Mouse (Mus musculus) left cerebral cortex, postnatal 4 days (tissue): Measurements from ENCODE around the gene Hsd11b1. TPM values are rescaled to one million over a fixed set of nuclear protein-coding genes. Genes with fewer than 3 reads are reported as not detected.

Source experiments
- DNase-seq: peaks from one replicate; pipeline ENCODE4 v3.0.0-alpha.2; 2022
- intact Hi-C: fragments of 180-260 bp; cut with DNase I; formaldehyde crosslinking; loops from one replicate; pipeline ENCODE4 v1.15.1; 2025
- total RNA-seq, 2 experiments: library from RNA; stranded (reverse); gene quantifications; 2 replicates each; pipeline ENCODE4 v1.2.3; 2021

Hsd11b1 gene
- total RNA-seq, 2 experiments from 2014 or later = 3.2 to 3.4 TPM

DNA sequence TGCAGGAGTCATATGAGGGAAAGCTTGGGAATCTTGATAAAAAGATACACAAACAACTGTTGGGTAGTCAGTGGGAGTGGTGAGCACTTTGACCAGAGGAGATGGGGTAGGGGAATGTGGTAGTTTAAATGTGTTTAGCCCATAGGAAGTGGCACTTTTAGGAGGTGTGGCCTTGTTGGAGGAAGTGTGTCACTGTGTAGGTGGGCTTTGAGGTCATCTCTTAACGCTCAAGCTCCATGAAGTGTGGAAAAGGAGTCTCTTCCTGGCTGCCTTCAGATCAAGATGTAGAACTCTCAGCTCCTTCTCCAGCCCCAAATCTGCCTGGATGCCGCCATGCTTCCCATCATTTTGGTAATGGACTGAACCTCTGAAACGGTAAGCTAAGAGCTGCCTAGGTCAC is 56.4 kb downstream of the Hsd11b1 start, which contains the start of gene Lamb3:
Lamb3 (plus strand) TSS at position 197 of the 400 bp plus-strand sequence.
- intact Hi-C loops = no loop called here
- DNase-seq = no peak

DNA sequence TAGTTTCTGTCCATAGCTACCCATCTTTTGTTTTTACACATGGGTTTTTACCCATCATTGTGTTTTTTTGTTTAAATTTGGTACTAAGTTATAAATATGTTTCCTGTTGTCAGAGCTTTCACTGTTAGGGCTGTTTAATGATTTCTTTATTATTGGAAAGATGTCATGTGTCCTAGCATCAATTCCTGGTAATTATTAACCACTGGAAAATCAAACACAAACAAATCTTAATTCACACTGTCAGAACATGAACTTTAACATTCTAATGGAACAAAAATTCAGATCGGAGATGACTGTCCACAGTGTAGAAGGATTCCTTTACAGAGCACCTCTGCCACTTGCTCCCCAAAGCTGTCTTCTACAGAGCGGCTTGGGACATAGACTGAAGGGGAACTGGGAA is 58.4 kb downstream of the Hsd11b1 start:
- intact Hi-C loops = no loop called here
- no peak for DNase-seq

DNA sequence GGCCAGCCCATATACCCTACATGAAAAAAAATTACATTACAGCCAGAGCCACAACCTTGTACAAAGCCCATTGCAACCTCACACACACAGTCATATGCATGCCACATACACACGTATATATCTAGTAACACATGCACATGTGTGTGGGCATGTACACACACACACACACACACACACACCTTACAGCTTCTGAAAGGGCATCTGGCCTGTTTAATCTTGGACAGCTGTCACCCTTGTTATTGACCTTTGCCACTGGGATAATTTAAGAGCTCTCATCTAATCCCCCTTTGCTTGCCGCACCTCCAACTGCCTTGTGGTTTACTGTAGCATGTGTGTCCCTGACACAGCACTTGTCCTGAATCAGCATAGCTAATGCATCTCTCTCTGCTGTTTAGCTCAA is 60.1 kb downstream of the Hsd11b1 start:
- intact Hi-C loops = no loop called here
- no peak for DNase-seq

DNA sequence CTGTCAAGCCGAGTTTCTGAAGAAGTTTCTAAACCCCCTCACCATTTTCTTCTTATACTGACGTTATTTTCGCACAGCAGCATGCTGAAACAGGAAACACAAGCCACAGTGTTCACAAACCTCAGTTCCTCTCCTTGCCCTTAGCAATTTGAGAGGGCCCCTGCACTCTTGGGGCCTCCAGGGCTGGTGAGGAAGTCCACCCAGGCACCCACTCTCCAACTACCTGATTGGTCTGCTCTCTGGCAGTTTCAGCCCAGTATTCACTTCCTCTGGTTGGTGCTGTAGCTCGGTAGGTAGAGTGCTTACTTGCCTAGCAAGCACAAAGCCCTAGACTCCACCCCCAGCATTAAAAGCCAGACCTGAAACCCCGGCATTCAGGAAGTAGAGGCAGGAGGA is 62.5 kb downstream of the Hsd11b1 start, which contains the start of gene Traf3ip3:
Traf3ip3 (minus strand) TSS at position 321 of the 396 bp plus-strand sequence.
- DNase-seq = no peak
- intact Hi-C loops = no loop called here

DNA sequence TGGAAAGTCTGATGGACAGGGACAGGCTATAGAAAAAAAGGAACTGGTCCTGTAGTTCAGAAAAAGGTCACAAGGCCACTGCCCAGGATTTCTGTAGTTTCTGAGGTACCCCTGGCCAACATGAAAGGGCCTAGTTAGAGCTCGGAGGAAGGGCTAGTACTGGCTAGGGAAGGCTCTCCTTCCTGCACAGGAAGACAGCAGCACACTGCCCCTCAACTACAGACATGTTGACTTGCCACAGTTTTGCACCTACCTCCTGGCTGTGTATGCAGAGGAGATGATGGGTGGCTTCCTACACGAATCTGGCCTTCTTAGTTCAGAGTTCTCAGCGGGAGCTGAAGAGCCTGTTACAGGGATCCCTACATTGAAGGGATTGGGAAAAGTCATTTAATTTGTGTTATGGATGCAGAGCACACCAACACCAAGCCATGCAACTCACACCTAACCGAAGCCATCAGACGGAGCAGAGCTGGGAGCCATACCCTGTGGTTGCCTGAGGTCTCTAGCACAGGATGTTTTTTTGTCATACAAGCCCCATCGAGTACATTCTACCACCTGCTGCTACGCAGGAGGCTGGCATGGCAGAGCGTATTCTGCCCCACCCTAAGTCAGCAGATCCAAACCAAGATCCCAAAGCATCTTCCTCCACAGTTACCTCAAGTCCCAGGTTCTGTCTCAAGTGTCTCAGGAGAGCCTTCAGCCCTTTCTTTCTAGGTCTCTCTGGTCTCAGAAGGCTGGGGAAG is 63.1 kb downstream of the Hsd11b1 start:
- no peak for DNase-seq
- intact Hi-C loops = no loop called here

DNA sequence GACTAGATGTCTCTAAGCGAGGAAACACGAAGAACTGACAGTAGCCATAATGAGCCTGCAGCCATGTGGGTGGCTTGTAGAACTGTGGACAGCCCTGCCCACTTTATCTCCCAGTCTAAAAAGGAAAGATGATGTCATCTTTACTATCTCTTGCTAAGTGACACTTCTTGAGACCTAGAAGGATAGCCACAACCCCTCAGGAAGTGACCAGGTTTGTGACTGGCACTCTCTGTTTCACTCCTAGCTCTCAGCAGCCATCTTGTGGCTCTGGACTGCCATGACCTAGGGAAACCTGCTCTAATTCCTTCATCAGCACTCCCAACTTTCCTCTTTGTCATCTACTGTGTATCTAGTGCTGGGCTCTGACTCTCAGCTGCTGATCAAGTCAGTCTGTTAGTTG is 65.6 kb downstream of the Hsd11b1 start:
- intact Hi-C loops = no loop called here
- DNase-seq = no peak

DNA sequence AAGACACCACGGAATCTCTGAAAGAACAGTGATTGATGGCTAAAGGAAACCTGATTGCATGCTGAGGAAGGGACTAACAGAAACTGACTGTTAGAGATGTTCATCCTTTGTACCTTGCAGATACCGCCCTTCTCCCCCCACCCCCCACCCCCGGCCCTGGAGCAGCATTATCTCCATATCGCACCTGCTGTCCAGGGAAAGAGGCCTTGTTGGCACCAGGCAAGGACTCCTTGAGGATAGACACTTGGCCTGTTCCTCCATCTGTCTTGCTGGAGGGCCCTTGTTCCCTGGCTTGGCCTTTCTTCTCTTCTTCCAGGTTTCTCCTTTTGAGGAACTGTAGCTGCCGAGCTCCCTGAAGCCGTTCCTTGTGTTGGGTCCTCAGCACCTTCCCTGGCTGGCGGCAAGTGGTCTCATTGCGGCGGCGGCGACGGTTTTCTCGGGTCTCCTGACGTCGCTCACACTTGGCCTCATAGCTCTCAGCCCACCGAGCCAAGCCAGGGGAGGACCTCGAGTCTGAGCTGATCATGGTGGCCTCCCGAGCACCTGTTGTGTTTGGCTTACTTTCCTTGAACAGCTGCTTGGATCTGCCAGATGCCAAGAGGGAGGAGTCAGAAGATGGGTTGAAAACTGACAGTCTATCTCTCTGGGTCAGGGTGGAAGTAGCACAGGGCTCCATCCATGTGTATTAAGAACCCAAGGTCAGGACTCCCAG is 66.2 kb downstream of the Hsd11b1 start:
- intact Hi-C loops = no loop called here
- peak; percentile 57 for DNase-seq

DNA sequence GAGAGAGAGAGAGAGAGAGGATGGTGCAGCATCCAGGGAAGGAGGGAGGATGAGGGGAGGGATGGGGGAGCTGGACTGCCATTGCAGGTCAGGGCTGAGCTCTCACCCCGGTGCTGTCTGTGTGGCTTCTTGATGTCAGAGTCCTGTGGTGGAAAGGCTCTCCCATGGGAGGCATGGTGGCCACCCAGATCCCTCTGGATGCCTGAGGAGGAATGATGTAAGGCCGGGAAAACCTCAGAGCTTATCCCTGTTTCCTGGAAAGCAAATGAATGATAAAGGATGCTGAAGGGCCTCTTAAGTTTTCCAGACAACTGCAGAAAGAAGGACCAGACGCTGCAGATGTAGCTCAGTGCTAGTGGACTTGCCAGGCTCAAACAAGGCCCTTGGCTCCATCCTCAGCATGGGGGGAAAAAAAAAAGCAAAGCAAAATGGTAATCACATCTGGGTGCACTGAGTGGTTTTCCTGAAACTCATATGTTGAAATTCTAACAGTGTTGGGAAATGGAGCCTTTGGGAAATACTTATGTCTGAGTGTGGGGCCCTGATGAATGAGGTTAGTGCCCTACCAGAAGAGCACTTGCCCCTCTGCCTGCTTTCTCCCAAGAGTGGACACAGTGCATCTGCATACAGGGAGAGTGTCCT is 68.6 kb downstream of the Hsd11b1 start:
- intact Hi-C loops = no loop called here
- DNase-seq = no peak

DNA sequence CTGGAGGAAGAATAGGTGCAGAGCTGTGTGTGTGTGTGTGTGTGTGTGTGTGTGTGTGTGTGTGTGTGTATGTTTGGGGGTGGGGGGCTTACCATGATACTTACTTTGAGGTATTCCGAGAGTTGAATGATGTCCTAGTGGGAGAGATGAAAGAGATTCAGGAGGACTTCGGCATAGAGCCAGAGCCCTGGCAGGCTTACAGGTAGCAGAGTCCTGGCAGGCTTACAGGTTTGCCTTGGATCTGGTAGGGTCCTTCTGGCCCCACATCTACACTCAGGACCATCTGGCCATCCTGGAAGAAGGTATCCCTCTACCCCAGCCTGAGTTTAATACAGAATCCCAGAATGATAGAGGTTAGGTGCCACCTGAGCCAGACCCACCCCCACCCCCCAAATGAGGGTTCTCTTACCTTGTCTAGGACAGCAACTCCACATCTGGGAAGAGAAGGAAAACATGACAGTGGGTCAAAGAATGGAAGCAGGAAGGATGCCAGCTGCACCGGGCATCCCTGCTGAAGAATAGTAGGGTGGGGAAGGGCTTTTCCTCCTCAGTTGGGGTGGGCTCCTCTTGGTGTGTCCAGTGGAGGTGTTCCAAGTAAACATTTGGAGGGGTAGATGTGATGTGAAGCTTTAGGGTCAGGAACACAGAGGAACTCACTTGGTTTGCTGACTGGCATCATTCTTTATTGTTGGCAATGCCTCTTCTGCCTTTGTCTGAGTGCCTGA is 69.3 kb downstream of the Hsd11b1 start:
- intact Hi-C loops = no loop called here
- peak; percentile 60 for DNase-seq

DNA sequence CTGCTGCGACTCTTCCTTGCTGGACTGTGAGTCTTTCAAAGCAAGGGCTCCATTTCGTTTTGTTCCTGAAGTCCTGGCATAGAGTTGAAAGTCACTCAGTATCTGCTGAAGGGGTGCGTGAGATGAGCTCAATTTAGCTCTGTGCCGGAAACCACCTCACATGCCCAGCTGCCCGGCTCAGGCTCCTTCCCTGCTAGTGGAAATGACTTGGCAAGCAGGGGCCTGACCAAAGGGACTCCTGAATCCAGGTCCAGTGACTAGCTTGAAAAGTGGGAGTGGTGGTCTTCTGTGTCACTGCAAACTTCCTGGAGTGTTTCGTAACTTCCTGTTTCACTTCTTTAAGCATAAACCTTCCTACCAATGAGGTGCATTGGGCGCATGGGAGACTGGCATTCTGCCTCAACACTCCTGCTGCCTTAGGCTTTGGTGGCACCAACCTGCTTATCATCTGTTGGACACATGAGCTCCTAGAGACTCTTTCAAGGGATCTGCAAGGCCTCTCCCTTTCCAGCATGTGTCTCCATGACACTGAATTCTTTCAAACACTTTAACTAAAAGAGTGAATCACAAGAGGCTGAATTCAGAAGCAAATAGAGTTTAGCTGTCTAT is 72.1 kb downstream of the Hsd11b1 start:
- intact Hi-C loops = no loop called here

DNA sequence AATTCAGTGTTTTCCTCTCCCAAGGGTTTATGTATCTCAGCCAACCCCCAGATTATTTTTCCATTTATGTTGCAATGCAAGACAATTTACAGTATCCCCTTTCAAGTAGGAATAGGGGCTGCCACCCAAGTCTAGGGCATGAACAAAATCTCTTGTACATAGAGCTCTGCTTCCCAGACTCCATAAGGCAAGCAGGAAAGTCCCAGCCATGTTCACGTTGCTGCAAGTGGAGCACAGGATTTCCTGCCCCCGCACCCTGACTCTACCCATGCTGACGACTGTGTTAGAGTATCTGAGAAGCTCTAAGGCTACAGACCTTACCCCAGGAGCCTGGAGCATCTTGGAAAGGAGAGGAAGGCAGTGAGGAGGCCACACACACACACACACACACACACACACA is 74.1 kb downstream of the Hsd11b1 start:
- intact Hi-C loops = no loop called here
- DNase-seq = no peak

More for the DNA sequence above, 72.1 kb downstream of the Hsd11b1 start:
- no peak for DNase-seq

DNA sequence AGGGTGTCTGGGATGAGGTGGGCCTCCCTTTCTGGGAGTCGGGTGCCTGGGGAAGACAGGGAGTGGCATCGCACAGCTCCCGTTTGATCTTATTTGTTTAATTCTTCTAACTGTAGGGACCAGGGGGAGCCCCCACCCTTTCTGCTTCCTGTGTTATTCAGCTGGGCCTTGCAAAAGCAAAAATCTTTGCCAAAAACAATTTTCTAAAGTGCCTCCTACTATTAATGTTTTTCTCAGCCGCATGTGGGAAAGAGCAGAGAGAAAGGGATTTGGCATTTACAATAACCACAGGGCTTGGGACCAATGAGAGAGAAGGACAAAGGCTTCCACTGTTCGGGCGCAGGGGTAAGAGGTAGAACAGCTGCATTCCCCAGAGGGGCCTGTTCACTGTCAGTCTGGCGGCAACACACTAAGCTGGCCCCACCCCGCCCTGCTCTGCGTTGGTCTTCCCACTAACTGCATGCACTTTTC is 74.7 kb downstream of the Hsd11b1 start:
- peak; percentile 21 for DNase-seq
- intact Hi-C loops = no loop called here

DNA sequence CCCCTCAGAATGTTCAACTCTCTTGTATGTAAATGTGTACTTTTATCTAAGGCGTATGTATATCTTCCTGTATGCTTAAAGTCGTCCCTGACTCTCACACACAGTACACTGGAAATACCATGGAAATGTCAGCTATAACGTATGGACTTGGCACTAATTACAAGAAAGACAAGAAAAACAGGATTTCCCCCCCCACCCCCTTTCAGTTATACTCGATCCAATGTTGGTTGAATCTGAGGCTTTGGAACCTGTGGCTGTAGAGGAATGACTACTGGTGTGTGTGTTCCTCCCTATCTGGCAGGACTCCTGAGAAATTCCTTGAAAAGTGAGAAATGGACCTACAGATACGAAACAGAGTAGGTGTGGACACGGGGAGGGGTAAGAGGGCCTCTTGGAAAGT is 75.6 kb downstream of the Hsd11b1 start:
- no peak for DNase-seq
- intact Hi-C loops = no loop called here

DNA sequence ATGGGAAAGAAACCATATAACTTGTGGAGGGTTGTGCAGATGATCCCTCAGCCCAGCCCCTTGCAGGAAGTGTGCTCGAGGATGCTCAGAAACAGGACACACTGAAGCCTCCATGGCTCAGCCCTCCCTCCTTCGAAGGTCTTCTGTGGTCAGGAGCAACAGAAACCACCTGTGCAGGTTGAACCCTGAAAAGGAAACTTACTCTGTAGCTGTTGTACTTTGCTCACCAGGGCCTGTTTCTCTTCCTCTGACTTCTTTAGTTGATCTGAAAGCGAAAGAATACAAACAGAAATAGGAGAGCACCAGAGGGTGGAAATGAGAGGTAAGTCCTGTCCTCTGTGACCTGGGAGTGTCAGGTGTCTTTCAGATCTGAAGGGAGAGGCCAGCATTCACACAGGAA is 82.8 kb downstream of the Hsd11b1 start:
- intact Hi-C loops = no loop called here
- DNase-seq = no peak

DNA sequence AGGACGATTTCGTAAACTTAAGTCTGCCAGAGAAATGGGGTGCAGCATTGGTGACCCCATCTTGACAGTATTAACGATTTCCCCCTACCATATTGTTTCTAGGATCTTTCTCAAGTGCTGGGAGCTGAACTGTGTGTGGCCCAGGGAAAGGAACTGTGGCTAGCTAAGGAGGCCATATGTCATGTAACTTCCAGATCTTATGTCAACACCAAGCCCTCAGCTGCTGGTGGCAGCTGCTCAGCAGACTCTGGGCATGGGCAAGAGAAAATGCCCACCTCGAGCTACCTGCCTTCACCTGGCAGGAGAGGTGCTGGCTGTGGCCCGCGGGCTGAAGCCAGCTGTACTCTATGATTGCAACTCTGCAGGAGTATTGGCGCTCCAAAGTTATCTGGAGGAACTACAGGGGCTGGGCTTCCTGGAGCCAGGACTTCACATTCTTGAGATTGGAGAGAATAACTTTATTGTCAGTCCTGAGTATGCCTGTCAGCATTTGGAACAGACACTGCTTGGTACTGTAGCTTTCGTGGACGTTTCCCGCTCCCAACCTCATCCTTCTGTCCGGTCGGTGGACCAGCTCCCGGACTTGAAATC is 89.6 kb downstream of the Hsd11b1 start:
- no peak for DNase-seq
- intact Hi-C loops = no loop called here

DNA sequence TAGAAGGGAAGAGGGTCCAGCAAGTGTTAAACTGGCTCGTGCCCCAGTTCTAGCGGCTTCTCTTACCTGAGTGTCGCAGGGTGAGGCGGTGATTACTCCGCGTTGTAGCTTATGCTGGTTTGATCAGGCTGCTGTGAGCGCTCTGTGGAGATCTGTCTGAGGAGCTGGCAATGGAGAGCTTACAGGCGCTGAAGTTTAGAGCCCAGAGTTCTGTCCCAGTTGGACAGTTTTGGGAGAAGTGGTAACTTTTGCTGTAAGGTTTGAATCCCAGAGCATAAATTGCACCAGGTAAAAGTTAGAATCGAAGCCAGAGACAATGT is 90.1 kb downstream of the Hsd11b1 start:
- no peak for DNase-seq
- intact Hi-C loops = no loop called here

DNA sequence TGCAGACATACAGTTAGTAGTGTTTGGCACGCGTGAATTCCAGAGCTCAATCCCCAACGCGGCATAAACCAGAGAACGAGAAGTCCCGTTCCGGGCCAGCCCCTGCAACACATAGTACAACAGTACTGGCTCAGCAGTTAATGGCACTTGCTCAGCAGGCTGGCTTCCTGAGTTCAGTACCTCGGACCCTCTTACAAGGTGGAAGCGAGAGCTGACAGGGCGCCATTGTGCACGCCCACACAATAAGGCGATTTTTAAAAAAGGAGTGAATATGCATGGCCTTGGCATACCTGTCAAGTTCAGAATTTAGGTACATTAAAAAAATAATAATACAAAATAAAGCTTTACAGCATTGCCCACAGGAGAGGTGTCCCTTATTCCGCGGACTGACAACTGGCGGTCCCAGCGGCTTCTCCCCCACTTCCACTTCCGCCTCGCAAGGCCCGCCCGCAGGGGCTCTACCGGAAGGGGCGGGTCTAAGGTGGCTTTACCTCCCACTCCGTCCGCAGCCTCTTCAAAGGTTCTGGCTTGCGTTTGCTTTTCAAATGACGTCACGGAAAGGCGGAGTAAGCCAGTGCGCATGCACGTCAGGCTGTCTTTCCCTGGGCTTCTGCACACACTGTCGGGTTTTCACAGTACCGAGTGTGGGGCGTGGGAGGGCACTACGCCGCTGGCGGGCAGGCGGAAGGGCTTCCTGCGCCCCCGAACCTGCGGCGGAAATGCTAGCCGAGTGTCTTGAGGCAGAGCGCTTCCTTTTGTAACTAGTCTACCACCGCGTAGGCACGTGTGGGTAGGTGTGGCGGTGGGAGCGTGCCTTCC is 90.7 kb downstream of the Hsd11b1 start:
- intact Hi-C loops = no loop called here
- peak; percentile 95 for DNase-seq
